ENCODE assay signal across 1 mouse cellular context in genomic region chr15:12321091-12321787, GRCm38 (mm10).
TF ChIP-seq lines count a peak whose summit lies in the region.

Gene Golph3, plus strand, starts transcription at chr15:12321450.

TF ChIP-seq in CH12.LX, 34 proteins besides CTCF, POLR2A, EP300 and RAD21 (continued from another document):
- TF ChIP-seq KAT2A (IDR thresholded peaks at IDR 0.05; ENCODE audit: insufficient replicate concordance, low read length) (0 out of 2 replicates have a peak, but pooled peaks have one; percentile 52), POLR2AphosphoS2 (IDR thresholded peaks at IDR 0.05; ENCODE audit: low read depth, low read length) (no peak; the same call in 1 of the 2 replicates), ZNF384 (IDR thresholded peaks at IDR 0.05; ENCODE audit: low read depth, low read length) (no peak), UBTF (IDR thresholded peaks at IDR 0.05; ENCODE audit: low read depth, low read length) (no peak; the same call in 1 of the 2 replicates), CHD2 (IDR thresholded peaks at IDR 0.05; ENCODE audit: low read length) (no peak), ETS1 (conservative IDR thresholded peaks at IDR 0.05; ENCODE audit: low read depth, low read length) (no peak), JUN (IDR thresholded peaks at IDR 0.05; ENCODE audit: insufficient read depth, low read depth, low read length) (no peak), NELFE (IDR thresholded peaks at IDR 0.05; ENCODE audit: low read depth, low read length) (peak; percentile 90), MAX (IDR thresholded peaks at IDR 0.05; ENCODE audit: low read length) (no peak), MXI1 (IDR thresholded peaks at IDR 0.05; ENCODE audit: low read depth, low read length) (peak; percentile 67; the same call in 1 of the 2 replicates), PAX5 (IDR thresholded peaks at IDR 0.05; ENCODE audit: low read length) (no peak), JUND (conservative IDR thresholded peaks at IDR 0.05; ENCODE audit: low read depth, low read length) (no peak), BHLHE40 (IDR thresholded peaks at IDR 0.05; ENCODE audit: low read depth, low read length) (no peak), MYC (IDR thresholded peaks at IDR 0.05; ENCODE audit: low read depth, low read length) (no peak), SIN3A (IDR thresholded peaks at IDR 0.05; ENCODE audit: low read length) (peak; percentile 66), ZC3H11A (IDR thresholded peaks at IDR 0.05; ENCODE audit: low read depth, low read length) (no peak), MAFK (IDR thresholded peaks at IDR 0.05; ENCODE audit: insufficient replicate concordance, low read length) (no peak), HCFC1 (IDR thresholded peaks at IDR 0.05; ENCODE audit: low read depth, low read length) (peak; percentile 48; the same call in 1 of the 2 replicates), RCOR1 (conservative IDR thresholded peaks at IDR 0.05; ENCODE audit: low read depth, low read length) (no peak), TCF12 (IDR thresholded peaks at IDR 0.05; ENCODE audit: low read depth, low read length) (peak; percentile 83), MAZ (IDR thresholded peaks at IDR 0.05; ENCODE audit: low read depth, low read length) (no peak), MEF2A (IDR thresholded peaks at IDR 0.05; ENCODE audit: borderline replicate concordance, low read depth, low read length) (peak; percentile 32; the same call in 1 of the 2 replicates), ZMIZ1 (IDR thresholded peaks at IDR 0.05; ENCODE audit: low read depth, low read length) (peak; percentile 78)
